Mouse (Mus musculus): ENCODE measurements at regions not wholly inside any gene's neighbourhood (a gene's known extent, or its start where the extent isn't known, plus 50 kb on each side); places are given as distances from the start of the nearest gene placed in this dataset.

DNA sequence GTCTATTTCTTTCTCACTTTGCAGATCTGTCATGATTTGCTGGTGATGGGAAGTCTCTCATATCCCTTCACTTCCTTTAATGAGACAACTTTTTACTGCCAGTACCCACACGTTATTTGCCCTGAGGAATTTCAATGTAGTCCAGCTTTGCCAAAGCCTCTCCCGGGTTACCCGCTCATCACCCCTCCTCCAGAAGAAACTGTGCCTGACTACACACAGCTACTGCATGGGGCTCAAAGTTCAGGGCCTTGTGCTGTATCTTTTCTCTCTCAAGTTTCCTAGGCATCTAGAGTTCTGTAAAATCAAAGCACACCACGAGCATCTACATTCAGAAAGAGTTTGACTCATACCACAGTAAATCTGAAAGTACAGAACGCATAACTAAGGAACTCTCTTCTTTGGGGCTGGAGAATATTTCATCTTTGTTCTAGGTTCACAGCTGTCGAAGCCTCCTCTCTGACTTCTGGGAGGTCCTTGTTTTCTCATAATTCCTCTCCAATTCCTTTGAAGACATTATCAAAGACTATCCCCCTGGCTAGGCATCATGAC lies 328.4 kb upstream of the Tmc3 start:
- no peak for TF ChIP-seq POLR2A (IDR thresholded peaks at IDR 0.05; ENCODE audit: low read depth, low read length)
- no peak for TF ChIP-seq CTCF (conservative IDR thresholded peaks at IDR 0.05; ENCODE audit: insufficient read depth, insufficient read length, low read depth, low read length)
